Mouse (Mus musculus) liver, embryonic 12.5 days (tissue): ENCODE results near the gene Gm9045. TPM values are rescaled to one million over a fixed set of nuclear protein-coding genes. Genes with fewer than 3 reads are reported as not detected.

Source experiments
- polyA plus RNA-seq: library from polyadenylated mRNA; unstranded; fragments of >200 nt; fragmentation: Nextera tagmentation; extraction: Ambion mirVana; gene quantifications from 2 replicates; pipeline ENCODE4 v1.2.1, GENCODE M21; 2016

Gm9045 gene
- polyA plus RNA-seq, 1 experiment from 2014 or later, result 0.05 TPM

Other genes with a start within 250 kb of the Gm9045 start
- 17.9 and 19.6 TPM in 2 replicates for gene Mdm1, start 196.0 kb downstream of the Gm9045 start, polyA plus RNA-seq
- gene Il22, start 132.9 kb downstream of the Gm9045 start, polyA plus RNA-seq, result not detected in 2 replicates
- not detected in 2 replicates for gene Gm32717, start 97.1 kb downstream of the Gm9045 start, polyA plus RNA-seq
- gene Gm32802, start 79.1 kb downstream of the Gm9045 start, polyA plus RNA-seq, result not detected in 2 replicates
- gene Iltifb, start 42.8 kb downstream of the Gm9045 start, polyA plus RNA-seq, result not detected in 2 replicates
- not detected in 2 replicates for gene Gm9040, start 10.9 kb downstream of the Gm9045 start, polyA plus RNA-seq
- gene Gm9044, start 5.4 kb downstream of the Gm9045 start, polyA plus RNA-seq, result not detected in 2 replicates
- gene Gm9046, start 5.4 kb upstream of the Gm9045 start, polyA plus RNA-seq, result not detected in 2 replicates
- gene Gm9048, start 10.8 kb upstream of the Gm9045 start, polyA plus RNA-seq, result not detected in 2 replicates
- 0.05 TPM in 1 of 2 replicates, not detected in the other for gene Gm9049, start 16.3 kb upstream of the Gm9045 start, polyA plus RNA-seq
- not detected in 2 replicates for gene Ifng, start 103.2 kb upstream of the Gm9045 start, polyA plus RNA-seq